Mouse (Mus musculus) brown adipose tissue, adult 24 weeks (tissue): ENCODE data around the gene Rab28. TPM values are rescaled to one million over a fixed set of nuclear protein-coding genes. Genes with fewer than 3 reads are reported as not detected.
"Not testable (repeated sequence)": the region's sequence is repeated elsewhere in the genome, so short reads cannot be mapped to it uniquely, and the experiment has no call there.

ENCODE experiments used
- H3K27ac ChIP-seq: fragments of 200-500 bp; replicated peaks from 2 replicates; pipeline ENCODE4 v1.5.1; 2012; ENCODE audit warnings: low read depth, mild to moderate bottlenecking, low read length
- H3K4me1 ChIP-seq: fragments of 200-500 bp; 2 replicates; pipeline ENCODE4 v1.6.1; 2012; ENCODE audit warnings: low read length, mixed read lengths; ENCODE audit not compliant: control insufficient read depth, insufficient read depth, insufficient read length
- H3K4me3 ChIP-seq: fragments of 200-500 bp; 2 replicates; pipeline ENCODE4 v1.5.1; 2012; ENCODE audit warnings: low read depth, mild to moderate bottlenecking, low read length, moderate library complexity; ENCODE audit not compliant: insufficient read depth
- polyA plus RNA-seq: library from polyadenylated mRNA; stranded (reverse); fragments of >200 nt; gene quantifications from 2 replicates; pipeline ENCODE4 v1.2.4, GENCODE M21; 2012; ENCODE audit not compliant: missing spikeins, insufficient read depth, insufficient read length

Gene Rab28
- polyA plus RNA-seq, 1 experiment: 51.9 TPM

DNA sequence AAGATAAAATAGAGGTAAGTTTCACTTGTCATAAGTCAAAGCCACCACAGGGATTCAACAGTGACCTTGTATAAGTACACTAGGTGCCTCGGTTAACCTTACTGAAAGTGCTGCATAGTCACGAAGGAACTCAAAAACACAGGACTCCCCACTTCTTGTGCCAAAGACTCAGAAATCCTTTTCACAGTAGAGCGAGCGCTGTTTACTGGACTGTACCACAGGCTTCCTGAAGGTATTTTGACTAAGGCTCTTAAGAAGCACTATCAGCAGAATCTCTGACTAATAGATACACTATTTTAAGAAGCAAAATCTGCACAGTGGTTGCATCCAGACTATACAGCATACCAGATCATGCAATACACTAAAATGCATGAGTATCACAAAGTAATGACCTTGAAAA is 6.9 kb downstream of the Rab28 start:
- H3K27ac ChIP-seq, H3K4me1 ChIP-seq, H3K4me3 ChIP-seq: not testable (repeated sequence)

DNA sequence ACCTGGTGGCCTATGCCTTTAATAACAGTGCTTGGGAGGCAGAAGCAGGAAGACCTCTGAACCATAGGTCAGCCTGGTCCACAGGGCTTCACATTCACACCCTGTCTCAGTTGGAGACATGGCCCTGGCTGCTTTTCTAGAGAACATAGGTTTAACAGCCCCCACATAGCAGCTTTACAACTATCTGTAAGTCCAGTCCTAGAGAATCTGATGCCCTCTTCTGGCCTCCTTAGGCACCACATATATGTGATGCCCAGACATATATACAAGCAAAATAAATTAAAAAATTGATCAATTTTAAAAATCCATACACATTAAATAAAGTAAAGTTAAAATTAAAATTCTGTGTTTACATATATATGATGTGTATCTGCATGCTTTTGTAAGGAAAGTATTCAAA is 10.0 kb downstream of the Rab28 start:
- no peaks in the 10 kb centered on the region for H3K4me1 ChIP-seq
- H3K27ac ChIP-seq: no peak overlapping the region
- no peak overlapping the region for H3K4me3 ChIP-seq

DNA sequence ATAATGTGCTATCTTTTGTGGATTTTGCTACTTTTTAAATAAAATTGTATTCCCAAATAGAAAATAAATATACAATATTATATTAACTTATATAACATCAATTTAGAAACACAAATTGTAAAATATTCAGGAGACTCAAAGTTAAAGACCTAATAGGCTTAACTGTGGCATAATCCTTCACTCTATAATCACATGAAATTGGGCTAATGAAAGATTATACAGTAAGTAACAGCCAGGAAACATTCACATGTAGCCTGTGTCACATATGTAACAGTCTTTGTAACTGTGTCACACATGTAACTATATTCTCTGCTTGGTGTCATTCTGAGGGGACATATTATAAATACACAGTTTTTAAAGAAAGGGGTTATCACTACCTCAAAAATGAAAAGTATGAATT is 22.9 kb downstream of the Rab28 start:
- H3K27ac ChIP-seq: no peak overlapping the region
- H3K4me1 ChIP-seq: no peaks in the 10 kb centered on the region
- no peak overlapping the region for H3K4me3 ChIP-seq

DNA sequence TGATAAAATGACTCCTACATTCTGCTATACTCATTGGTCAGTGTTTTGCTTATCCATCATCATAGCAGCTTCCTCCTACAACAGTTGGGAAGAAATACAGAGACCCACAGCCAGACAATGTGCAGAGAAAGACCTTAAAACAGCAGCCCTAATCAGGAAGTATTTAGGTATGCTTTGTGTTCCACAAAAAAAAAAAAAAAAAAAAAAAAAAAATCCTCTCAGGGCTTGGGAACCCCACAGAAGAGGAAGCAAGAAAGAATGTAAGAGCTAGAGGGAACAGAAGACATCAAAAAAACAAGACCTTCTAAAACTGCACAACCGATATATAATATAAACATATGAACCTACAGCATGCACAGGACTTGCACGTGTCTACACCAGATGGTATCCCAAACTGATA is 24.0 kb downstream of the Rab28 start:
- Histone ChIP-seq H3K4me3 (no peak overlapping the region), H3K27ac (no peak overlapping the region), H3K4me1 (no peaks in the 10 kb centered on the region)

DNA sequence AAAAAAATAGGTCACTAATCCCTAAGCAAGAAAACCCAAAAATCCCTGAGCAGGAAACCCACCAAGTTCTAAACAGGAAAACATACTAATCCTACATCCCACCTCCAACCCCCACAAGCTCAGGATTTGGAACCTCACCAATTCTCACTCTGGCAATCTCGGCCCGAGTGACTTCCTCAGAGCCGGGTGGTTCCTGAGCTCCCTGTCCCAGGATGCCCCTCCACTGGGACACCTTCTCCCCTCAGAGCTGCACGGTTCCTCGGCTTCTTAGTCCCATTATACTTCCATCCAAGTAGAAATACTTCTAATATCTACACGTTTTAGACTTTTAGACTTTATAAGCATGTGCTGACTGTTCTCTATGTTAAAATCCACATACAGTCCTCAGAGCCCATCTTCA is 41.9 kb downstream of the Rab28 start:
- no peak overlapping the region for H3K4me3 ChIP-seq

DNA sequence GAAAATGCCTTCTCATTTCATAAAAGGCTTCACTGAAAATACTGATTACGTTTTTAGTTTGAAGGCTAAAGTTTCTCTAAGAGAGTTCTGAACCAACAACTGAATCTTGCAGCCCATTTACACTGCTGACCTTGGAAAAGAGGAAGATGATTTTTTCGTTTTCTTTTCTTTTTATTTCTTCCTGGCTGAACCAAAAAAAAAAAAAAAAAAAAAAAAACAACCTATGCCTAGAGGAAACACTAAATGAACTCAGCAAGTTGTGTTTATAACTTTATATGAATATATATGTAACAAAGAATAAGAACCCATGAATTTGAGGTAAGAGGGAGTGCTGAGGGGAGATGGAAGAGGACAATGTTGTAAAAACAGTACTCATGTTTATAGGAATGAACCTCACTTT is 71.2 kb downstream of the Rab28 start:
- no peak overlapping the region for H3K4me3 ChIP-seq
- H3K27ac ChIP-seq: no peak overlapping the region
- no peaks in the 10 kb centered on the region for H3K4me1 ChIP-seq

More for the DNA sequence above, 41.9 kb downstream of the Rab28 start:
- Histone ChIP-seq H3K4me1 (0 out of 2 replicates have a peak, but pooled peaks cover 6% of the 10 kb centered on the region), H3K27ac (no peak overlapping the region)

DNA sequence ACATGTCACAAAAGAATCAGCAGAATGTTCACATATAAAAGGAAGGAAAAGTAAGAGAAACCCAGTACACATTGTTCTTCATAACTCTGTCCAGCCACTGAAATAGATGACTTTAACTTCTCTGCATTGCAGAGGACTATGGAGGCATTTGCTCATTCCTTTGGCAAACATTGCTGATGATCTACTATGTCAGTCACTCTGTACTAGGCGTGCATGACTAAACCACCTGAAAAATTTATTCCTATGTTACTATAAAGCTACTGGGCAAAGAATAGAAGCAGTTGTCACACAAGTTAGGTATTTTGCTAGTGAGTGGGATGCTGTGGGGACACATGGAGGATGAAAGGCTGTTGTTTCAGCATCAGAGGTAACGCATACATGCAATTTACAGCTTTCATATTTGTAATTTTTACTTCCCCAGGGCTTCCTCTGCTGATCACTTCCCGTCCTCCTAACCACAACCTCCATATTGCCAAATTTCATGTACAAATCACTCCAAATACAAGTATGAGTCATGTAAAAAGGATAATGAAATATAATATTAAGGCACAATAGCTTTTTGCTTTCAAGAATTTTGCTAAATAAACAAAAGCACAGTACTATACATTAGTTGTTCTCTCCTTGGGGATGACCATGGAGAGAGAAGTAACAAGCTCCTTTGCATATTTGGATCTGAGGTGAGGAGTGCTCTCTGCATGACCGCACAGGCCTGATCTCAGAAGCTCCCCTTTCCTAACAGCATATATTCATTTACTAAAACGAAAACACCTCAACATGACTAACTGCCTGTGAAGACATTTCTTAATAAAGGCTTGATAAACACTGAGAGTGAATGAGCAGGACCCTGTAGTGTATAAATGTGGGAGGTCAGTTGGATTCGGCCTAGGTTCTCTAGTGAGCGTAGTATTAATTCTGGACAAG is 80.5 kb downstream of the Rab28 start:
- Histone ChIP-seq H3K27ac (no peak overlapping the region), H3K4me1 (no peaks in the 10 kb centered on the region), H3K4me3 (no peak overlapping the region)

DNA sequence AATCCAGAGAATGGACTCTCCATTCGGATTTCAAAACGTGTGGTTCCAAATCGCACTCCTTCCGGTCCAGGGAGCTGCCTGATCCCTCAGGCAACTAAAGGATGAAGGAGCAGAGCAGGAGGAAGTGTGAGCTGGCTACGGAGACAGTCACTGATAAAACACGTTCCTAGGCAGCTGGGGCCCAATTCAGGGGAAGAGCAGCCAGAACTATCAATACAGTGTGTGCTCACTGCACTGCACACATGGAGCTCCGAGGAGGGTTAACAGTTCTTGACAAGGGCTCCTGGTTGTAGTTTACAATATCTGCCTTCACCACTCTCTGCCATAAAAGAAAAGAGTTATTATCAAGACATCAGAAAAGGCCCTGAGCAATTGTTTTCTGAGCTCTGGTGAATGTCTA is 82.4 kb downstream of the Rab28 start:
- Histone ChIP-seq H3K27ac (no peak overlapping the region), H3K4me3 (no peak overlapping the region), H3K4me1 (no peaks in the 10 kb centered on the region)

DNA sequence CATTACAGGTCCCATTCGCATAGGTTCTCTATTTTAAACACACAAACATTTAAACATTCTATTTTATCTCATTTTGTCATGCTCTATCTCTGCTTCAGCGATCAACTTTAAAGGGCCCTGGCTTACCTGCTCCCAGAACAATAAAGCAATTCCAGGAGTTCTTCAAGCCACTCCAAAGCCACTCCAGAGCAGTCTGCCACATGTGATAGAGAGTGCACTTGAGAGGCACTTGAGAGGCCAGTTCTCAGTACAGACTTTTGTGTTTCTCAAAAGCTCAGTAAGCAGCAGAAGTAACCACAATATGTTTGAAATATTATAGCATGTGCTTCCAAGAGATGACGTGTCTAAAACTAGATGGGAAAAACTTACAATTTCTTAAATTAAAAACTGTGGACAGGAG is 86.2 kb downstream of the Rab28 start:
- Histone ChIP-seq H3K27ac (no peak overlapping the region), H3K4me1 (no peaks in the 10 kb centered on the region), H3K4me3 (no peak overlapping the region)

DNA sequence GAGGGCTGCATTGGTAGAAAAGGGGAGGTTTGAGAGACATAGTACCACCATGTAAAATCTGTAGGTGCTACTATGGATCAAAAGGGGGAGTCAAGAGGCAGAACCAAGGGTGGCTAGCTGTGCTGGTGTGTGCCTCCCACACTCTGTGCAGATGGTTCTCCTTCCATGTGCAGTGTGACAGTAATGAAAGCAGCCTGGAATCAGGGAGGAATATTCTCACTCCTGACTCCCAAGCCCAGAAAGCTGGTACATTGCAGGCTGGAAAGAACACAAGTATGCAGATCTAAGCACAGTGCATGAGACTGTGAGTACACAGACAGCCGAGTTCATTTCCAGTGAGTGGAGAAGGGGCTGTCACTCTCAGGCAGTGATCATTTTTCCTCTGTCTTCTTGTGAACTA is 89.0 kb downstream of the Rab28 start:
- H3K4me1 ChIP-seq: no peaks in the 10 kb centered on the region
- no peak overlapping the region for H3K4me3 ChIP-seq
- H3K27ac ChIP-seq: no peak overlapping the region

DNA sequence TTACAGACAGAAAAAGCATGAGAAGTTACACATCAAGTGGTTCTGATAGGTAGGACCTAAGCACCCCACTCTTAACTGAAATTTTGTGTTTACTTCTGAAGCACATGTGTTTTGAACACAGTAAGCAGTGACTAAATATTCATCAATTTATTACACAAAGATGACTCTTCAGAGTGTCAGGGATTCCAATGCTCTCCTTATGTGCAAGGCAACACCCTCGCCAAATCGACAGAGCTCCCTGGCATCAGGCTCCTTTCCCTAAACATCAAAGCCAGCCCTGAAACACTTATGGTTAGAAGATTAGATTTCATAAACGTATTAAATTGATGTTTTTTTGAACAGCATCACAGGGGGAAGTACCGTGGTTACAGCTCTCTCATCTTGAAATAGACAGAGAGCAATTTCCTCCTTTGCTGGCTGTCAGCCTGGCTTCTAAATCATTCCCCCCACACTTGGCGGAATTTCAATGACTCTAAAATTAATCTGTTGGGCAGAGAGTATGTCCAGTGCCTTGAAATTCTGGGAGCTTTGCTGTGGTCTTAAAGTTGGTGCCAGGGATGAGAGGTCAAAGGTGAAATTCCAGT is 97.4 kb downstream of the Rab28 start:
- Histone ChIP-seq H3K4me1 (no peaks in the 10 kb centered on the region), H3K27ac (no peak overlapping the region), H3K4me3 (no peak overlapping the region)

DNA sequence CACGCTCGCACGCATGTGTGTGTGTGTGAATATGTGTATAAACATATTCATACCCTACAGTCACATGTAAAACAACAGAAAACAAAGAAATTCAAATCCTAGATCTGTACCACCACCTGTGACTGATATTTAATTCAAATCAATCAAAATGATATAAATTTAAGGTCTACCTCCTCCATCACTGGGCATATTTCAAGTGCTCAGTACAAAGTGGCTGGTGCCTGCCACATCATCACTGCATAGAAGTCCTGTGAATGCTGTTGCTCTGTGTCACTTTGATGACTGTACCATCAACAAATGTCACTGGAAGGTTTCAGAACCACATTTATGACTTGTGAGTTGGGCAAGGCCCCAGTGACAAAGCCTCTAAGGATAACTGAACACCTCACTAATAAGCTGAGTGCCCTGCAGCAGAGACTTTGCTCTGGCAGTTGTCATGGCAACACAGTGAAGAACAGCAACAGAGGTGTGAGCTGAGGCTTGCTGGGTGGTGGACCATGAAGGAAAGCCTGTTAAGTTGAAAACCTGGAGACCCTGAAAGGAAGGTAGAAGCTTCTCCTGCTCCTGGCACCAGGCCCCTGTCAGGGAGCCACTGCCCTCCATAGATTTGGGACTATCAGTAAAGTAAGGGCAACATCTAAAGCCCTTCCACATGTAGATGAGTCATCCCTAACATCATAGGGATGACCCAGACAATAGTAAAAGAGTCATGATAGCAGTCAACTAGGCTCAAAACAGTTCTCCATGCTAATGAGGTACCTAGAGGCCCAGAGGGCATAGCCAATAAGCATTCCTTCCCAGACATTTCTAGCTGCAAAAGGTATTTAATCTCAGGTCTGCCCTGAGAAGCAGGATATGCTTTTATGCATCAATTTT is 111.5 kb downstream of the Rab28 start:
- no peak overlapping the region for H3K27ac ChIP-seq
- H3K4me3 ChIP-seq: no peak overlapping the region
- no peaks in the 10 kb centered on the region for H3K4me1 ChIP-seq

DNA sequence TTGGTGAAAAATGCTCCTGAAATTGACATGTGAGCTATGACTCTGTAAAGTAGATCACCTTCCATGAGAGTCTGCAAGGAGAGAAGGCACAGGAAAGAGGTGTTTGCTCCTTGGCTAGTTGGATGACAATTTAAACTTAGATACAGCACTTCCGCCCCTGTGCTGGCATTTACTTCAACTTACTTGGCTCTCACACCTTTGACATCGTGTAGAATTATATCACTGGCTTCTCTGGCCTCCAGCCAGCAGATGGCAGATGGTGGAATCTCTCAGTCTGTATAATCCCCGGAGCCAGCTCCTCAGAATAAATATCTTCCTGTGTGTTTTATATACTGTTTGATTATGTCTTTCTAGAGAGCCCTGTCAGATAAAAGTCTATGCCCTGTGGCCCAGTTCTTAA is 112.8 kb downstream of the Rab28 start:
- Histone ChIP-seq H3K4me3 (no peak overlapping the region), H3K27ac (no peak overlapping the region), H3K4me1 (no peaks in the 10 kb centered on the region)

DNA sequence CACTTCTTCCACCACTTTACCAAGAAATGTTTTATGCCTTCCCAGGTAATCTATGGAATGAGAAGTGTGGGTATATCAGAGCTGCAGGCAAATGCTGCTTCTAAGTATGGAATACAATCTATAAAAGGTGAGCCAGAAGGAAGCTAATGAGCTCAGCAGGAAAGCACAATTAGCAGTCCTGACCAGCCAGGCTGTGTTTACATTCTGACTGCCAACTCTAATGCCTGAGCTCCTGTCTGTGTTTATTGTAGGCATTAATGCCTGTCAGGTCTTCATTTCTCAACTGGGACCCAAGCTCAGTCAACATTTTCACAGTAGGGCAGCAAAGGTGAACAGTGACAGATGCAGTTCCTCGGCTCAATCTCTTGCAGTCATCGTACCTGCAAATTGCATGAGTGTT is 129.9 kb downstream of the Rab28 start:
- no peak overlapping the region for H3K4me3 ChIP-seq
- H3K4me1 ChIP-seq: no peaks in the 10 kb centered on the region
- no peak overlapping the region for H3K27ac ChIP-seq
